Mouse (Mus musculus) c-Kit-positive CD71-positive TER-119-positive erythroid progenitor cells, embryonic 14.5 days (primary cell): ENCODE measurements around the gene Gale.
"Not testable (repeated sequence)": the region's sequence is repeated elsewhere in the genome, so short reads cannot be mapped to it uniquely, and the experiment has no call there.

Experiments used
- DNase-seq: peaks from one replicate; pipeline ENCODE4 v3.0.0-alpha.2; 2013; ENCODE audit warnings: low spot score

The Gale gene

DNA sequence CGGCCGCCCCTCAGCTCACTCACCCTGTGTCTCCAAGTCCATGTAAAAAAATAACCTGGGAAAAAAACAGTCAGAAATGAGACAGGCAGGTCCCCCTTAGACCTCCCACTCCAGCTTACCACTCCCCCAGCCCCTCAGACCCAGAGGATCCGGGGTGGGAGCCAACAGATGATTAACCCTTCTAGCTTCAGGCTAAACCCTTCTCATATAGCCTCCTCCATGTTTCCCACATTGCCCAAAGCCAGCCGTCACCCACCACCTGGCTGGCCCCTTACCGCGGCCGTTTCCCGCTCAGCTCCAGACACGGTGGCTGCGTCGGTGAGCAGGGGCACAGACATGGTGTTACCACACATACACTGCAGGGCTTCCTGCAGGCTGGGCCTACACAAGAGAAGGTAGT is 7.1 kb downstream of the Gale start:
- no peak for DNase-seq

- DNase-seq = no peak
These were observed 8.5 kb downstream of the Gale start for GRCm38 (mm10) chr4:135971805-135972555.

GRCm38 (mm10) chr4:135972556-135972906 is 9.0 kb downstream of the Gale start, which contains the start of gene Lypla2:
Lypla2 (minus strand) TSS chr4:135972626.
- DNase-seq = peak; percentile 73

- DNase-seq = no peak
These were observed 9.6 kb downstream of the Gale start for GRCm38 (mm10) chr4:135972911-135973811.

GRCm38 (mm10) chr4:135976146-135976545 is 12.6 kb downstream of the Gale start:
- no peak for DNase-seq

DNA sequence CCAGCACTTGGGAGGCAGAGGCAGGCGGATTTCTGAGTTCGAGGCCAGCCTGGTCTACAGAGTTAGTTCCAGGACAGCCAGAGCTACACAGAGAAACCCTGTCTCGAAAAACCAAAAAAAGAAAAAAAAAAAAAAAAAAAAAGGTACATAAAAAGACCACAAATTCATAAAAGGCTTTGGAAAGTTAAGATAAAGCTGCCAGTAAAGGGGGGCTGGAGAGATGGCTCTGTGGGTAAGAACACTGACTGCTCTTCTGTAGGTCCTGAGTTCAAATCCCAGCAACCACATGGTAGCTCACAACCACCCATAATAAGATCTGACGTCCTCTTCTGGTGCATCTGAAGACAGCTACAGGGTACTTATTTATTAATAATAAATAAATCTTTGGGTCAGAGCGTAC is 16.7 kb downstream of the Gale start:
- DNase-seq = not testable (repeated sequence)

- no peak for DNase-seq
These were observed 18.1 kb downstream of the Gale start for GRCm38 (mm10) chr4:135981524-135982063.

DNA sequence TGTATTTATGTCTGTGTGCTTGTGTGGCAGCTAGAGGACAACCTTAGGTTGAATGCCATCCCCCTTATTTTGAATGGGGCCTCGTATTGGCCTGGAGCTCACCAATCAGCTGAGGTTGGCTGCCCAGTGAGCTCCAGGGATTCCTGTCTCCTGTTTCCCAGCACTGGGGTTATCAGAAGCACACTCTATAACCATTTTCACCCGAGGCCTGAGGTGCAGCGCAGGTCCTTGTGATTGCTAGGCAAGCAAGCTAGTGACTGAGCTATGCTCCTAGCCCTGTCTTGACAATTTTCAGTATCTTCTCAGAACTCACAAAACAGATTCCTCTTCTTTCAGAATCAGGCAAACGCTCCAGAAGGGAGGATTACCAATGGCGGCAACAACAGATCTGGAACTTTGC is 21.0 kb downstream of the Gale start:
- DNase-seq = no peak

- peak; percentile 89 for DNase-seq
These were observed 21.7 kb downstream of the Gale start for GRCm38 (mm10) chr4:135985193-135985592.

DNA sequence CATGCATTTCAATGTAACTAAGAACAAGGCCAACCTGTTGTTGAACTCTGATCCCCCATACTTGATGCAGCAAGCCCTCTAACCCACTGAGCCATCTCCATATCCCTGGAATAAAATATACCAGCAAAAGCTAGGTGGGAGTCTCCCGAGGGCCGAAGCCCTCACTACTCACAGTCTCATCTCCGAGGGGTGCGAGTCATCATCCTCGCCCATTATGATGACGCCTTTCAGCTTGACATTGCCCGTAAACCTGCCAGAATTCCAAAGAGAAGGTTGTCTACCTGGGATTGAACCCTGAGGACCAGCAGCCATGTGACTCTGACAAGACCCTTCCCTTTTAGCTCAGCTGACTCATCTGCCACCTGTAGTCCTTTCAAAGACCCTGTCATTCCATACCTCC is 22.2 kb downstream of the Gale start:
- DNase-seq = no peak

DNA sequence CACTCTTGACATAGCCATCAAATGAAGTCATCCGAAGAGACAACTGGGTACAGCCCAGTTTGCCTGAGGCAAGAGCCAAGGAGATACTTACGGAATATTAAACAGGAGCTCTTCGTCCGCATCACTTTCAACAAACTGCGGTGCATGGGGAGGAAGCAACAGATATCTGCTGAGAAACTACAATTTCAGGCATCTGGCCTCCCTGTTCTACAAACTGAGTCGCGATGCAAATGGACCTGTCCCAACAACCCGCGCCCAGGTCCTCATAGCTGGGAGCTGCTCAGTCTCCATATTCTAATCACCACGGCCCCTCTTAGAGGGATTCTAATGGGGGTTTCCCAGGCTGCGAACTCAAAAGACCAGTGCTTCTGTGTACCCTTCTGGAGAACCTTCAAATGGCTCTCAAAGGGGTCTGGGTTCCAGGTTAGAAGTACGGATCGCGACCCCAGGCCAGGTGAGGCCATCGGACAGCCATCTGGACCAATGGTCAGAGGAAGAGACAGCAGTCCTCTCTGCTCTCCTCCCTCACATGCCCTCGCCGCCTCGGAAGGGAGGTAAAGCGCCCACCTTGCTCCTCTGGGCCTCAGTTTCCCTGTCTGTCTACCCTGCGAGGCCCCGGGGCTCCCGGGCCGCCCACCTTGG is 22.9 kb downstream of the Gale start:
- no peak for DNase-seq

DNA sequence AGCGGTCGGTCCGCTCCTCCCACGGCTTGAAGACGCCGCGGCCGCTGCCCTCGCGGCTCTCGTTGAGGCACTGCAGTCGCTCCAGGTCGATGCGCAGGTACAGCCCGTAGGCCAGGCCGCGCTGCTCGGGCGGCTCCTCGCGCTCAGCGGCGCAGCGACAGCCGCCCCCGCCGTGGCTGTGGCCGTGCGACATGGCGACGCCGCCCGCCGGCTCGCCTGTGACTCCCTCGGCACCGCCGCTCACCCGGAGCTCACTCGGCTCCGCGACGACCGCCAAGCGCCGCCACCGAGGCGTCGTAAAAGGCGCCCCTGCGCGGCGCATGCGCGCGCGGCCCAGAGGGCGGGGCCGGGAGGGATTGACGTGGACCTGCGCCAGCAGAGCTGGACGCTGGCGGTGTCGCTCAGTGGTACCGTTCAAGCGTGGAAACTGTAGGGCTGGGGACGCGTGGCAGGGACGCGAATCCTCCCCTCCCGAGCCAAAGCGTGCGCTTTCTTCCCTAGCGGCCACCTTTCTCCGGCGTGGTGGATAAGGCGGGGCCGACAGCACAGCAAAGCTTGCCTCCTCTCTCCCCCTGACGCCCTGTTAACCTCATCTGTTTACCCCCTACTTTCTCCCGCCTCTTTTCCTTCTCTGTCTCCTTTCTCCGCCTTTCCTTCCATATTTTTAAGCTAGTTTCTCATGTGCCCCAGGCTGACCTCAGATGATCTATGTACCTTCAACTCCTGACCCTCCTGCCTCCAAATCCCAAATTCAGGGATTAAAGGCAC is 23.6 kb downstream of the Gale start, which contains the start of gene Pithd1:
Gene Pithd1 (minus strand): TSS at position 322 of the 768 bp plus-strand sequence.
- DNase-seq = peak; percentile 89

DNA sequence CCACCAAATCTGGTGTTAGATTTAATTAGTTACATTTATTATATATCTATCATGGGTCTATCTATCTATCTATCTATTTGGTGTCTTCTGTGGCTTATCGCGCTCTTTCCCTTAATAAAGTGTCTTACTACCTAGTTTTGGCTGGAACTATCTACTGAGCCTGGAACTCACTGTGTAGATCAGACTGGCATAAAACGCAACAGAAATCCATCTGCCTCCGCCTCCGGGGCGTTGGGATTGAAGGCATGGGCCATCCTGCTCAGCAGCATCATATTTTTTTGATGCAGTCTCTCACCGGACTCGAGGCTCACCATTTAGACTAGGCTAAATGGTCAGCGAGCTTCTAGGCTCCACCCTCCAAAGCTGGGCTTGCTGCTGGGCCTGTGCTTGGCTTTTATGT is 24.2 kb downstream of the Gale start:
- no peak for DNase-seq

GRCm38 (mm10) chr4:135993941-135994340 is 30.4 kb downstream of the Gale start:
- no peak for DNase-seq

DNA sequence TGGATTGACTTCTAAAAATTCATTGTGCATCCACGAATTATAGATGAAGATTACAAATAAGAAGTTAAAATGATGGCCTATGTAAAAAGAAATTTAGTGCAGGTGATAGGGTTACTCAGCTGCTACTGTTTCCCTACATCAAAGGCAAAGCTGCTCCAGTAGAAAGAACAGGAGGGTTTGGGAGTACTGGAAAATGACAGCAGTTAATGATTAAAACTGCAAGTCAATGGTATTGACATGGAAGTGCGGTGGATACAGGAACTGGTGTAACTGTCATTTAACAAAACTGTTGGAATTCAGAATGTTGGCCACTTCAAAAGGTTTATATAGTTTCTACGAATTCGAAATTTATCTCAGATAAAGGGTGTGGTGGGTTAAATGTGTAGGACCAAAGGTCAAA is 31.6 kb downstream of the Gale start:
- no peak for DNase-seq

- DNase-seq = no peak
These were observed 40.7 kb downstream of the Gale start for GRCm38 (mm10) chr4:136004107-136004675.

GRCm38 (mm10) chr4:136004921-136005320 is 41.4 kb downstream of the Gale start:
- DNase-seq = no peak

DNA sequence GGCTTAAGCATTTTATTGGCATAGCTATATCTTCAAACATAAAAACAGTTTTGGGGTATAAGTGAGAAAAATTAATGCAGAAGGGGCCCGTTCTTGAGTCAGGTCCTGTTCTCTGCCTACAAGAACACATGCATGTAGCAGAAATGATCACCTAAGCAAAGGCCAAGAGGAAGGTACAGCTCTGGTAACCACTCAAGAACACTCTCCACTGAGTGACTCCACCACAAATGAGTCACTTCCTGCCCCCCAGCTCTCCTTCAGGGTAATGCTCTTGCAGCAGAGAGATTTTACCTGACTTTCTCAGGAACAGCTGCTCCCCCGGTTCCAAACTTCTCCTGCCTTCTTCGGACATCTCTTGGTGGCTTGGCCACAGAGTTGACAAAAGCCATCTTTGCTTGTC is 43.3 kb downstream of the Gale start:
- DNase-seq = no peak

DNA sequence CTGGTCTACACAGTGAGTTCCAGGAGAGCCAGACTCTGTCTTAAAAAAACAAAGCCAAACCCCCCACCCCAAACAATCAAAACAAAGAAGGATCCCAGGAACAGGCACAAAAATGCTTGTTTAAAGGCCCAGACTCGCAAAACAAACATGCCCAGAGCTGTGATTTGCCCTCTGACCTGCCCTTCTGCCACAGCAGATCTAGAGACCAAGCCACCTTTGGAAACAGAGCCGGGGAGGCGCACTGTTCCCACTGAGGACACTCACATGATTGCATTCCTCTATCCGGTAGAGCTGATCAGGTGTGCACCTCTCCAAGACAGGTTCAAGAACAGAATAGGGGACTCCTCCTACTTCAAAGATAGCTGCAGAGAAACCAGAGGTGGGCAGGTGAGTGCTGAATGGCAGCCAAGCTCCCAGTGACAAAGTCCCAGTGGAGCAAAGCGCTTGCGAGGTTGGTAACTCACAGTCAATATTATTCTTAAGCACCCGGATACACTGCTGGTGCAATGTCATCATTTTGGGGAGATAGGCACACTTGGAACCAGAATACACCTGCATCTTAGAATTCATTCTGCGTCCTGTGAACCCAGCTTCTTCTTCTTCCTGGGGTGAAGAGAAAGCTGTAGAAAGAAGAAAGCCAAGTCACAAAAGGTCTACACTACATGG is 45.4 kb downstream of the Gale start:
- DNase-seq = no peak

DNA sequence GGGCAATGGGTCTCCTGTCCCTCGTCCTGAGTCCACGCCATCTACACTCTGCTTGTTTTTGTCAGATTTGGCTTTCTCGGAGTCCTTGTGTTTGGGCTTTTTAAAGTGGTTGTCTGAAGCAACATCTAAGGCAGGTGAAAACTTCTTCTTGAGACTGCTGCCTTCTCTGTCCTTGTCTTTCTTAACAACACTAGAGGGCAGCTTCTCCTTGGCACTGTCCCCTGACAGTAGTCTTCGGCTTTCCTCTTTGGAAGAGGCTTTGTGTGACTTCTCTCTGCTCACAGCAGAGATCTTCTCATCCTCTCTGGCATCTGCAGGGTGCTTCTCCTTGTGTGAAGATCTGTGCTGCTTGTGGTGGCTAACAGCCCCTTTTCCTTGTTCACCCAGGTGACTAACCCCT is 47.1 kb downstream of the Gale start:
- DNase-seq = no peak
